In the genomic region with DNA sequence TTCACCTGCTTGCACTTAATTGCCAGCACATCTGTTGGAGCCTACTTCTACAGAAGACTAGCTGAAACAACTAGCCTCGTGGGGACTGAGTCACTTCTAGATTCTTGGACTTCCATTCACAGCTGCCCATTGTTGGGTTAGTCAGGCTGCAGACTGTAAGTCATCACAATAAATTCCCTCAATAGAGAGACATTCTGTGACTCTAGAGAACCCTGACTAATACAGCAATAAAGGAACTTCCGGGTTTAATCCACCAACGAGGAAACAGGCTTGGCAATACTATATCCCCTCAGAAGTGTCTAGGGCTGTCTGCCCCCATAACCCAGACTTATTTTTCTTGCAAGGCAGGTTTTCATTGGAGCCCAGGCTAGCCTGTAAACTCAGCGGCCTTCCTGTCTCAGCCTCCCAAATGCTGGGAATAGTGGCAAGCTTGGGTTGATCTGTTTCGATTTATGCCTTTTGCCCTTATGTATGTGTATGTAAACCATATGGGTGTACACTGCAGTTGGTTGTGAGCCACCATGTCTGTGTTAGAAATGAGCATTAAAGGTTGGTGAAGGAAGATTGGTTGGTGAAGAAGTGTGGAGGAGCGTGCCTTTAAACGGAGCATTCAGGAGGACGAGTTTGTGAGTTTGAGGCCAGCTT, we compare ENCODE assay signal across 8 mouse cellular contexts. TPM values are rescaled to one million over a fixed set of nuclear protein-coding genes. Genes with fewer than 3 reads are reported as not detected.
DNase-seq lines count a peak whose midpoint lies in the region; ATAC-seq and TF ChIP-seq lines count a peak whose summit lies in the region.

No protein-coding gene starts in this region.

- H3K4me3 ChIP-seq in CH12.LX (replicated peaks in 1 of 3; ENCODE audit: low read depth in 2 of 3, low read length in 2 of 3, poor library complexity in 1 of 3) = peak overlapping the region; percentile 39 to 68 (median 64)
- peak overlapping the region; percentile 97 for H3K4me3 ChIP-seq in forebrain, embryonic 16.5 days (replicated peaks; ENCODE audit: low read length)
- H3K4me3 ChIP-seq in liver, postnatal 0 days (ENCODE audit: low read depth, low read length) = peak overlapping the region; percentile 93

- peaks cover 7 to 14% of the 10 kb centered on the region in 2 experiments for H3K4me1 ChIP-seq in CH12.LX (ENCODE audit: control insufficient read depth in 1 of 2, insufficient read depth in 2 of 2)
- H3K4me1 ChIP-seq in forebrain, embryonic 16.5 days (replicated peaks; ENCODE audit: control insufficient read depth, insufficient read depth, low read length) = peaks cover 26% of the 10 kb centered on the region
- peaks cover 13% of the 10 kb centered on the region for H3K4me1 ChIP-seq in liver, postnatal 0 days (ENCODE audit: insufficient read depth)

- 45% methylated on average over 8 of the region's 8 CpGs for whole genome bisulfite sequencing in forebrain, embryonic 16.5 days
- 40% methylated on average over 8 of the region's 8 CpGs for WGBS in liver, postnatal 0 days (ENCODE audit: insufficient replicate concordance)

- no peak for TF ChIP-seq CTCF in CH12.LX (conservative IDR thresholded peaks at IDR 0.05 in 1 of 2, IDR thresholded peaks at IDR 0.05 in 1 of 2; ENCODE audit: low read depth in 2 of 2, low read length in 2 of 2)
- TF ChIP-seq CTCF in liver, postnatal 0 days (IDR thresholded peaks at IDR 0.05; ENCODE audit: low read depth) = no peak

- dilution Hi-C loops in CH12.LX (cut with MboI; ENCODE audit: extremely low pct_ligation_motif_present, extremely low pct_unique_long_range_greater_than_20kb, low sequenced_read_pairs) = no loop called here

- TF ChIP-seq RAD21 in CH12.LX (IDR thresholded peaks at IDR 0.05; ENCODE audit: low read depth, low read length) = no peak

- peak overlapping the region; percentile 76 for H3K9ac ChIP-seq in CH12.LX (ENCODE audit: insufficient read depth, low read depth)
- H3K9ac ChIP-seq in forebrain, embryonic 16.5 days (replicated peaks; ENCODE audit: low read depth, low read length) = peak overlapping the region; percentile 92
- H3K9ac ChIP-seq in liver, postnatal 0 days (replicated peaks) = peak overlapping the region; percentile 93

- in situ Hi-C loops in CH12.LX (cut with MboI; ENCODE audit: low pct_ligation_motif_present, low pct_unique_long_range_greater_than_20kb, low sequenced_read_pairs) = loop anchor here (10.0 kb wide), 1 partner anchor 63 kb away; no protein-coding TSS in a partner anchor

- H3K27me3 ChIP-seq in CH12.LX (replicated peaks) = no peaks in the 10 kb centered on the region
- no peaks in the 10 kb centered on the region for H3K27me3 ChIP-seq in forebrain, embryonic 16.5 days (replicated peaks; ENCODE audit: control insufficient read depth, insufficient read depth, low read length)
- H3K27me3 ChIP-seq in liver, postnatal 0 days (ENCODE audit: insufficient read depth, low read length) = no peaks in the 10 kb centered on the region

- no peak overlapping the region for H3K27ac ChIP-seq in CH12.LX (ENCODE audit: insufficient read depth, low read depth)
- peak overlapping the region; percentile 94 for H3K27ac ChIP-seq in forebrain, embryonic 16.5 days (ENCODE audit: low read length)
- peak overlapping the region; percentile 74; the same call in 1 of the 2 replicates for H3K27ac ChIP-seq in liver, postnatal 0 days (ENCODE audit: low read depth)

- no peak for TF ChIP-seq POLR2A in CH12.LX (IDR thresholded peaks at IDR 0.05; ENCODE audit: low read depth, low read length)

- peaks cover 40 to 71% of the 10 kb centered on the region in 2 experiments for H3K36me3 ChIP-seq in CH12.LX (replicated peaks in 1 of 2; ENCODE audit: control insufficient read depth in 1 of 2, insufficient read depth in 1 of 2, low read length in 1 of 2)
- H3K36me3 ChIP-seq in forebrain, embryonic 16.5 days (ENCODE audit: control insufficient read depth, insufficient read depth) = peaks cover 7% of the 10 kb centered on the region; the same call in 1 of the 2 replicates
- H3K36me3 ChIP-seq in liver, postnatal 0 days (replicated peaks; ENCODE audit: insufficient read depth, low read length) = peaks cover 7% of the 10 kb centered on the region

- no peaks in the 10 kb centered on the region for H3K79me2 ChIP-seq in CH12.LX (replicated peaks; ENCODE audit: control insufficient read depth, extremely low read depth, insufficient read depth, poor library complexity, severe bottlenecking)

- TF ChIP-seq EP300 in CH12.LX (IDR thresholded peaks at IDR 0.05; ENCODE audit: low read length) = no peak
- TF ChIP-seq EP300 in liver, postnatal 0 days (IDR thresholded peaks at IDR 0.05; ENCODE audit: low read depth) = no peak

- ATAC-seq in forebrain, embryonic 16.5 days = no peak
- no peak for ATAC-seq in liver, postnatal 0 days

- peak; percentile 88 for DNase-seq in heart, adult 11 months
- DNase-seq in heart, adult 9 months (ENCODE audit: low spot score in 2 of 2) = no peak
- DNase-seq in CH12.LX (ENCODE audit: extremely low read depth) = no peak
- no peak for DNase-seq in liver, postnatal 0 days
- DNase-seq in thymus, postnatal 10 days (ENCODE audit: low spot score in 2 of 2) = no peak
- DNase-seq in layer of hippocampus, adult 9-10 months (ENCODE audit: low spot score) = no peak
- DNase-seq in thymus, postnatal 14 days = no peak

- peak overlapping the region; percentile 71 for H3K4me2 ChIP-seq in CH12.LX (ENCODE audit: insufficient read depth, low read depth, poor library complexity, severe bottlenecking)
- peak overlapping the region; percentile 60 for H3K4me2 ChIP-seq in forebrain, embryonic 16.5 days (ENCODE audit: low read length)
- peak overlapping the region; percentile 85 for H3K4me2 ChIP-seq in liver, postnatal 0 days (ENCODE audit: low read depth, low read length)

- H3K9me3 ChIP-seq in CH12.LX (replicated peaks; ENCODE audit: low read length) = no peaks in the 10 kb centered on the region
- H3K9me3 ChIP-seq in forebrain, embryonic 16.5 days (ENCODE audit: control insufficient read depth, low read length) = no peaks in the 10 kb centered on the region
- no peaks in the 10 kb centered on the region for H3K9me3 ChIP-seq in liver, postnatal 0 days (ENCODE audit: low read length)

TF ChIP-seq in CH12.LX, 34 proteins besides CTCF, POLR2A, EP300 and RAD21:
- no peak for TF ChIP-seq POLR2AphosphoS2 (IDR thresholded peaks at IDR 0.05; ENCODE audit: low read depth, low read length)
- no peak for TF ChIP-seq SMC3 (IDR thresholded peaks at IDR 0.05; ENCODE audit: low read depth, low read length)
- TF ChIP-seq NRF1 (IDR thresholded peaks at IDR 0.05; ENCODE audit: low read depth, low read length) = no peak
- TF ChIP-seq PAX5 (IDR thresholded peaks at IDR 0.05; ENCODE audit: low read length) = no peak
- no peak for TF ChIP-seq UBTF (IDR thresholded peaks at IDR 0.05; ENCODE audit: low read depth, low read length)
- no peak for TF ChIP-seq JUN (IDR thresholded peaks at IDR 0.05; ENCODE audit: insufficient read depth, low read depth, low read length)
- no peak for TF ChIP-seq NELFE (IDR thresholded peaks at IDR 0.05; ENCODE audit: low read depth, low read length)
- TF ChIP-seq SIN3A (IDR thresholded peaks at IDR 0.05; ENCODE audit: low read length) = no peak
- TF ChIP-seq ZC3H11A (IDR thresholded peaks at IDR 0.05; ENCODE audit: low read depth, low read length) = no peak
- TF ChIP-seq USF1 (IDR thresholded peaks at IDR 0.05; ENCODE audit: low read depth, low read length) = no peak
- TF ChIP-seq USF2 (conservative IDR thresholded peaks at IDR 0.05; ENCODE audit: low read depth, low read length) = no peak
- no peak for TF ChIP-seq CHD1 (IDR thresholded peaks at IDR 0.05; ENCODE audit: low read depth, low read length)
- TF ChIP-seq CHD2 (IDR thresholded peaks at IDR 0.05; ENCODE audit: low read length) = no peak
- no peak for TF ChIP-seq TBP (conservative IDR thresholded peaks at IDR 0.05; ENCODE audit: low read depth, low read length)
- no peak for TF ChIP-seq MAX (IDR thresholded peaks at IDR 0.05; ENCODE audit: low read length)

RNA-seq across cellular contexts. Expression of gene Snapc2, which starts 0.6 kb away (rescaled TPM):
- 23.5 and 30.0 TPM in 2 replicates for total RNA-seq in CH12.LX (2012; rRNA removed)
- total RNA-seq in CH12.LX (2014; rRNA removed) = 18.3 and 22.4 TPM in 2 replicates
- polyA plus RNA-seq in CH12.LX (2012; ENCODE audit: insufficient read length, low read depth) = 29.8 and 30.8 TPM in 2 replicates
- 65.8 and 69.8 TPM in 2 replicates for polyA plus RNA-seq in forebrain, embryonic 16.5 days (2015; fragmentation: Nextera tagmentation; extraction: Ambion mirVana)
- 12.6 and 13.7 TPM in 2 replicates for polyA plus RNA-seq in liver, postnatal 0 days (2015; fragmentation: Nextera tagmentation; extraction: Ambion mirVana)

RNA-seq across cellular contexts. Expression of gene Tgfbr3l, which starts 4.2 kb away (rescaled TPM):
- total RNA-seq in CH12.LX (2012; rRNA removed) (3.5 and 4.5 TPM in 2 replicates), CH12.LX (2014; rRNA removed) (1.7 and 2.0 TPM in 2 replicates)
- polyA plus RNA-seq in CH12.LX (2012; ENCODE audit: insufficient read length, low read depth) = 13.3 and 16.9 TPM in 2 replicates
- polyA plus RNA-seq in forebrain, embryonic 16.5 days (2015; fragmentation: Nextera tagmentation; extraction: Ambion mirVana) = 2.6 and 3.3 TPM in 2 replicates
- polyA plus RNA-seq in liver, postnatal 0 days (2015; fragmentation: Nextera tagmentation; extraction: Ambion mirVana) = 0.97 and 2.3 TPM in 2 replicates

RNA-seq across cellular contexts. Expression of gene Ctxn1, which starts 6.8 kb away (rescaled TPM):
- total RNA-seq in CH12.LX (2012; rRNA removed) (0.68 and 0.80 TPM in 2 replicates), CH12.LX (2014; rRNA removed) (0.73 and 1.3 TPM in 2 replicates)
- polyA plus RNA-seq in CH12.LX (2012; ENCODE audit: insufficient read length, low read depth) = 3.0 and 3.2 TPM in 2 replicates
- polyA plus RNA-seq in forebrain, embryonic 16.5 days (2015; fragmentation: Nextera tagmentation; extraction: Ambion mirVana) = 417 and 424 TPM in 2 replicates
- 1.6 and 2.0 TPM in 2 replicates for polyA plus RNA-seq in liver, postnatal 0 days (2015; fragmentation: Nextera tagmentation; extraction: Ambion mirVana)

RNA-seq across cellular contexts. Expression of gene Gm49320, which starts 13.6 kb away (rescaled TPM):
- total RNA-seq in CH12.LX (2012; rRNA removed) (0.08 and 0.38 TPM in 2 replicates), CH12.LX (2014; rRNA removed) (0.08 and 0.26 TPM in 2 replicates)
- polyA plus RNA-seq in CH12.LX (2012; ENCODE audit: insufficient read length, low read depth) = 0.23 and 0.67 TPM in 2 replicates
- polyA plus RNA-seq in forebrain, embryonic 16.5 days (2015; fragmentation: Nextera tagmentation; extraction: Ambion mirVana) = 0.98 and 1.3 TPM in 2 replicates
- 0.12 TPM in 1 of 2 replicates, not detected in the other for polyA plus RNA-seq in liver, postnatal 0 days (2015; fragmentation: Nextera tagmentation; extraction: Ambion mirVana)

RNA-seq across cellular contexts. Expression of gene Map2k7, which starts 13.7 kb away (rescaled TPM):
- total RNA-seq in CH12.LX (2012; rRNA removed) (18.1 and 18.3 TPM in 2 replicates), CH12.LX (2014; rRNA removed) (10.5 and 11.8 TPM in 2 replicates)
- polyA plus RNA-seq in CH12.LX (2012; ENCODE audit: insufficient read length, low read depth) = 73.8 and 74.0 TPM in 2 replicates
- 24.3 and 28.9 TPM in 2 replicates for polyA plus RNA-seq in forebrain, embryonic 16.5 days (2015; fragmentation: Nextera tagmentation; extraction: Ambion mirVana)
- 10.5 and 10.7 TPM in 2 replicates for polyA plus RNA-seq in liver, postnatal 0 days (2015; fragmentation: Nextera tagmentation; extraction: Ambion mirVana)

Comparison
In these comparisons a context has a peak if more than half of its experiments do, and no peak if none do; other contexts are left out.
1. RNA of gene Ctxn1, which starts 6.8 kb away (polyA plus RNA-seq): 417 to 424 TPM in forebrain, embryonic 16.5 days; 3.0 to 3.2 TPM in CH12.LX and 1.6 to 2.0 TPM in liver, postnatal 0 days; every median in the first group is over 10 times any median in the second.
2. Peak in every context shown above with its lines, with median percentiles within 50 percentile points of each other: H3K4me2 ChIP-seq, H3K4me3 ChIP-seq and H3K9ac ChIP-seq.